Mouse (Mus musculus): ENCODE results near the gene Msx3. TPM values are rescaled to one million over a fixed set of nuclear protein-coding genes. Genes with fewer than 3 reads are reported as not detected.

Msx3 gene
- polyA plus RNA-seq, 1 experiment = not detected

DNA sequence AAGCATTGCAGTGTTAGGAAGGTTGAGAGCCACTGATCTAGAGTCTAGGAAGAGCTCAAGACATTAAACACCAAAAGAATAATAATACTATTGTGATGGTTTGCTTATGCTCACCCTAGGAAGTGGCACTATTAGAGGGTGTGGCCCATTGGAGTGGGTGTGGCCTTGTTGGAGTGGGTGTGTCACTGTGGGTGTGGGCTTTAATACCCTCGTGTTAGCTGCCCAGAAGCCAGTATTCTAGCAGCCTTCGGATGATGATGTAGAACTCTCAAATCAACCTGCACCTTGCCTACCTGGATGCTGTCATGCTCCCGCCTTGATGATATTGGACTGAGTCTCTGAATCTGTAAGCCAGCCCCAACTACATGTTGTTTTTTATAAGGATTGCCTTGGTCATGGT is 6.2 kb downstream of the Msx3 start:
- H3K4me1 ChIP-seq (ENCODE audit: control insufficient read depth) = peaks cover 10% of the 10 kb centered on the region
- peaks cover 38% of the 10 kb centered on the region for H3K27me3 ChIP-seq (ENCODE audit: control insufficient read depth)
- no peak for TF ChIP-seq GATA1 (IDR thresholded peaks at IDR 0.05; ENCODE audit: low read length)
- no peak for TF ChIP-seq TAL1 (IDR thresholded peaks at IDR 0.05; ENCODE audit: low read length)
- no peaks in the 10 kb centered on the region; the same call in 1 of the 2 replicates for H3K9me3 ChIP-seq (ENCODE audit: control insufficient read depth, low read length)
- no peak overlapping the region for H3K4me3 ChIP-seq (replicated peaks)
- peaks cover 36% of the 10 kb centered on the region for H3K36me3 ChIP-seq (ENCODE audit: control insufficient read depth)

- TF ChIP-seq TAL1 (IDR thresholded peaks at IDR 0.05; ENCODE audit: low read length) (no peak), GATA1 (IDR thresholded peaks at IDR 0.05; ENCODE audit: low read length) (no peak)
- no peaks in the 10 kb centered on the region for H3K27me3 ChIP-seq (ENCODE audit: control insufficient read depth)
- peak overlapping the region; percentile 77 for H3K4me3 ChIP-seq (replicated peaks)
- peaks cover 35% of the 10 kb centered on the region for H3K4me1 ChIP-seq (ENCODE audit: control insufficient read depth)
- peaks cover 71% of the 10 kb centered on the region for H3K36me3 ChIP-seq (ENCODE audit: control insufficient read depth)
- no peaks in the 10 kb centered on the region for H3K9me3 ChIP-seq (ENCODE audit: control insufficient read depth, low read length)
These were observed 11.7 kb downstream of the Msx3 start for GRCm38 (mm10) chr7:140037171-140037555.

GRCm38 (mm10) chr7:140036281-140037170 is 12.4 kb downstream of the Msx3 start, which contains the start of the genes Zfp511 and Tubgcp2:
Gene Zfp511 (plus strand): TSS chr7:140036391.
Gene Tubgcp2 (minus strand): TSS chr7:140036669.
- TF ChIP-seq GATA1 (IDR thresholded peaks at IDR 0.05; ENCODE audit: low read length) = no peak
- no peak for TF ChIP-seq TAL1 (IDR thresholded peaks at IDR 0.05; ENCODE audit: low read length)
- Histone ChIP-seq H3K4me1 (ENCODE audit: control insufficient read depth) (peaks cover 35% of the 10 kb centered on the region), H3K27me3 (ENCODE audit: control insufficient read depth) (no peaks in the 10 kb centered on the region), H3K36me3 (ENCODE audit: control insufficient read depth) (peaks cover 78% of the 10 kb centered on the region), H3K4me3 (replicated peaks) (peak within 1 kb of the TSS; percentile 77), H3K9me3 (ENCODE audit: control insufficient read depth, low read length) (no peaks in the 10 kb centered on the region)

DNA sequence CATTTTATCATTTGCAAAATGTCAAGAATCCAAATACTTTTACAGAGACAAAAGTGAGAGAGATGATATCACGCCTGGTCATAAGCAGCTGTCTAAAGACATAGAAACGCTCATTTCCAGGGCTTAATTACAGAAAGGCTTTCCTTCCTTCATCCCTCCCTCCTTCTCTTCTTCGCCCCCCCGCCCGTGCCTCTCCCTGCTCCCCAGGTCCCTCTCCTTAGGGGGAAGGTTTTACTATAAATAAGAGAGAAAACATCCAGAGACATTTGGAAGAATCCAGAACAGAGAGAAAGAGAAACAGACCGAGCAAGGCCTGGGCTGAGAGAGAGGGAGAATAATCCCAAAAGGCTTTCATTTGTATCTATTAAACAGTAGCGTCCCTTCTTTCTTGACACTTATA is 13.4 kb downstream of the Msx3 start:
- Histone ChIP-seq H3K27me3 (ENCODE audit: control insufficient read depth) (no peaks in the 10 kb centered on the region), H3K4me1 (ENCODE audit: control insufficient read depth) (peaks cover 35% of the 10 kb centered on the region), H3K36me3 (ENCODE audit: control insufficient read depth) (peaks cover 80% of the 10 kb centered on the region), H3K9me3 (ENCODE audit: control insufficient read depth, low read length) (no peaks in the 10 kb centered on the region), H3K4me3 (replicated peaks) (peak overlapping the region; percentile 77)
- no peak for TF ChIP-seq TAL1 (IDR thresholded peaks at IDR 0.05; ENCODE audit: low read length)
- TF ChIP-seq GATA1 (IDR thresholded peaks at IDR 0.05; ENCODE audit: low read length) = no peak

DNA sequence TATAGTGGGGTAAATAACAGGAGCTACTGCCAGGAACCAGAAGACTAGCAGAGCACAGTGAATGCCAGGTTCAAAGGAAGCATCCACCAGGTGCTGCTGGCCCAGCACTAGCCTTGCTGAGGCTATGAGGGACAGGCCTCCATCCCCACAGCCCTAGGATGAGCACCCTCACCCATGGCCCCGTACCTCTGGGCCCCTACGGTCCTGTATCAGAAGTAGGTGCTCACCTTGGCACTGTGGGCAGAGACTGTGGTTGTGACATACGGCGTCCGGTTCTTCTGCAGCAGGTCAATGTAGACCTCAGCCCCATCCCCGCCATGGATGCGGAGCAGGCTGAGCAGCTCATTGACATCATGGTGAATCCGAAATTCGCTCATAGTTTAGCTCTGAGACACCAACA is 15.5 kb downstream of the Msx3 start:
- peaks cover 35% of the 10 kb centered on the region for H3K4me1 ChIP-seq (ENCODE audit: control insufficient read depth)
- peaks cover 7% of the 10 kb centered on the region for H3K9me3 ChIP-seq (ENCODE audit: control insufficient read depth, low read length)
- H3K4me3 ChIP-seq (replicated peaks) = no peak overlapping the region
- no peak for TF ChIP-seq GATA1 (IDR thresholded peaks at IDR 0.05; ENCODE audit: low read length)
- no peak for TF ChIP-seq TAL1 (IDR thresholded peaks at IDR 0.05; ENCODE audit: low read length)
- no peaks in the 10 kb centered on the region for H3K27me3 ChIP-seq (ENCODE audit: control insufficient read depth)
- H3K36me3 ChIP-seq (ENCODE audit: control insufficient read depth) = peaks cover 80% of the 10 kb centered on the region

DNA sequence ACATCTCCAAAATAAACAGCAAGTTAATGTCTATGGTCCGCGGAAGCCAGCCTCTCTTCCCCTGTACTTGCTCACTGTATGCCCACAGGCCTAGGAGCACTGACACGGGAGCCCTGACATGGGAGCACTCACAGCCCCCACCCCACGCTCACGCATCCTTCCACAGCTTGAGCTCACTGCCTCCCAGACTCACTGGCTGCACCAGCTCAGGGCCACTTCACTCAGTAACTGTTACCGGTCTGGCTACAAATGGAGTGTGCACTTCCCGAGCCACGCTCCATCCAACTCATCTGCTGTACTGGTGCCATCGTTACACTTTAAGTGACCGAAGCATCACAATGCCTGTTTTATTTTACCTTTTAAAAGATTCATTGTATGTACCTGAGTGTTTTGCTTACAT is 16.5 kb downstream of the Msx3 start:
- Histone ChIP-seq H3K36me3 (ENCODE audit: control insufficient read depth) (peaks cover 78% of the 10 kb centered on the region), H3K9me3 (ENCODE audit: control insufficient read depth, low read length) (peaks cover 14% of the 10 kb centered on the region), H3K27me3 (ENCODE audit: control insufficient read depth) (no peaks in the 10 kb centered on the region), H3K4me3 (replicated peaks) (no peak overlapping the region), H3K4me1 (ENCODE audit: control insufficient read depth) (peaks cover 32% of the 10 kb centered on the region)
- no peak for TF ChIP-seq TAL1 (IDR thresholded peaks at IDR 0.05; ENCODE audit: low read length)
- TF ChIP-seq GATA1 (IDR thresholded peaks at IDR 0.05; ENCODE audit: low read length) = no peak

GRCm38 (mm10) chr7:140031771-140032170 is 17.1 kb downstream of the Msx3 start:
- H3K36me3 ChIP-seq (ENCODE audit: control insufficient read depth) = peaks cover 74% of the 10 kb centered on the region
- TF ChIP-seq TAL1 (IDR thresholded peaks at IDR 0.05; ENCODE audit: low read length) (no peak), GATA1 (IDR thresholded peaks at IDR 0.05; ENCODE audit: low read length) (no peak)
- no peaks in the 10 kb centered on the region for H3K27me3 ChIP-seq (ENCODE audit: control insufficient read depth)
- peaks cover 26% of the 10 kb centered on the region for H3K4me1 ChIP-seq (ENCODE audit: control insufficient read depth)
- H3K4me3 ChIP-seq (replicated peaks) = no peak overlapping the region
- peaks cover 14% of the 10 kb centered on the region for H3K9me3 ChIP-seq (ENCODE audit: control insufficient read depth, low read length)

- peaks cover 55% of the 10 kb centered on the region for H3K36me3 ChIP-seq (ENCODE audit: control insufficient read depth)
- H3K27me3 ChIP-seq (ENCODE audit: control insufficient read depth) = no peaks in the 10 kb centered on the region
- no peak for TF ChIP-seq GATA1 (IDR thresholded peaks at IDR 0.05; ENCODE audit: low read length)
- TF ChIP-seq TAL1 (IDR thresholded peaks at IDR 0.05; ENCODE audit: low read length) = no peak
- H3K4me3 ChIP-seq (replicated peaks) = no peak overlapping the region
- no peaks in the 10 kb centered on the region for H3K4me1 ChIP-seq (ENCODE audit: control insufficient read depth)
- H3K9me3 ChIP-seq (ENCODE audit: control insufficient read depth, low read length) = peaks cover 12% of the 10 kb centered on the region
These were observed 37.6 kb downstream of the Msx3 start for GRCm38 (mm10) chr7:140011336-140011735.

- Histone ChIP-seq H3K36me3 (ENCODE audit: control insufficient read depth) (peaks cover 79% of the 10 kb centered on the region), H3K9me3 (ENCODE audit: control insufficient read depth, low read length) (peaks cover 3% of the 10 kb centered on the region; the same call in 1 of the 2 replicates), H3K4me3 (replicated peaks) (no peak overlapping the region), H3K27me3 (ENCODE audit: control insufficient read depth) (no peaks in the 10 kb centered on the region), H3K4me1 (ENCODE audit: control insufficient read depth) (no peaks in the 10 kb centered on the region)
- TF ChIP-seq TAL1 (IDR thresholded peaks at IDR 0.05; ENCODE audit: low read length) (no peak), GATA1 (IDR thresholded peaks at IDR 0.05; ENCODE audit: low read length) (no peak)
These were observed 41.1 kb downstream of the Msx3 start for GRCm38 (mm10) chr7:140007781-140008180.

Data from erythroblast, embryonic 14.5 days (primary cell).